ENCODE assay signal across 8 mouse cellular contexts in the genomic region with DNA sequence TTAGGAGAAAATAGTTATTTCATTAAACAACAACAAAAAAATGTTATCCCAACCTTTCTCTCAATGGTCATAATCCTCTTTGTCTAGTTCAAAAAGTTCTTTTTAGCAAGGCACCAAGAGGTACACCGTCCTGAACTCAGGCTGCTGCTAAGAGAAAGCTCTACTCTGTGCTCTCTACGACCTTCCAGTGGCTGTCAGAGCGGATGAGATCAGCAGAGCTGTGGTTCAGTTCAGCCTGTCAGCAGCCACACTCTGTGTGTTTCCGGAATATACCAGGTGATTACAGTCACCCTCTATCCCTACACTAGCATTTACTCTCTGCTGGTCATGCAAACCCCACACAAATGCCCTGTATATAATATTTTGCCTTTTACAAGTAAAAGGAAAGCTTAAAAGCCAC. TPM values are rescaled to one million over a fixed set of nuclear protein-coding genes. Genes with fewer than 3 reads are reported as not detected.
DNase-seq lines count a peak whose midpoint lies in the region; ATAC-seq and TF ChIP-seq lines count a peak whose summit lies in the region.

No protein-coding gene starts in this region.

- intact Hi-C loops in left cerebral cortex, adult 2 months (cut with DNase I), result loop anchor here (10.0 kb wide), 1 partner anchor 759 kb away; no protein-coding TSS in a partner anchor
- intact Hi-C loops in left cerebral cortex, postnatal 25 days (cut with DNase I), result no loop called here
- intact Hi-C loops in gastrocnemius, postnatal 14 days (cut with DNase I; ENCODE audit: low total_unique reads), result loop anchor here (10.0 kb wide), 1 partner anchor 109 kb away; no protein-coding TSS in a partner anchor

- no peaks in the 10 kb centered on the region for H3K9me3 ChIP-seq in hindbrain, embryonic 14.5 days (ENCODE audit: control insufficient read depth, low read length)
- H3K9me3 ChIP-seq in intestine, postnatal 0 days (ENCODE audit: control insufficient read depth), result no peaks in the 10 kb centered on the region

- no peak for DNase-seq in left cerebral cortex, adult 2 months (ENCODE audit: extremely low spot score in 1 of 2, low spot score in 2 of 2)
- DNase-seq in left cerebral cortex, postnatal 25 days (ENCODE audit: low spot score in 2 of 2), result no peak
- DNase-seq in cerebellum, postnatal 14 days, result peak; percentile 46 to 66
- DNase-seq in hindbrain, embryonic 14.5 days (ENCODE audit: low spot score), result no peak
- DNase-seq in naive thymus-derived CD4-positive, alpha-beta T cell, adult 2 months (ENCODE audit: low read depth), result peak; percentile 63
- no peak for DNase-seq in gastrocnemius, postnatal 14 days
- DNase-seq in right cerebral cortex, adult 18-20 months, result no peak

- H3K4me3 ChIP-seq in left cerebral cortex, adult 2 months, result peak overlapping the region; percentile 74; the same call in 1 of the 2 replicates
- H3K4me3 ChIP-seq in hindbrain, embryonic 14.5 days (replicated peaks; ENCODE audit: low read length), result peak overlapping the region; percentile 88
- H3K4me3 ChIP-seq in intestine, postnatal 0 days (ENCODE audit: low read depth, low read length), result no peak overlapping the region

- peak overlapping the region; percentile 36; the same call in 1 of the 2 replicates for H3K27ac ChIP-seq in left cerebral cortex, adult 2 months
- peak overlapping the region; percentile 47; the same call in 1 of the 2 replicates for H3K27ac ChIP-seq in hindbrain, embryonic 14.5 days
- H3K27ac ChIP-seq in intestine, postnatal 0 days (ENCODE audit: low read depth, low read length), result no peak overlapping the region

- peaks cover 13% of the 10 kb centered on the region for H3K4me1 ChIP-seq in hindbrain, embryonic 14.5 days (replicated peaks; ENCODE audit: control insufficient read depth, insufficient read depth, low read length)
- no peaks in the 10 kb centered on the region for H3K4me1 ChIP-seq in intestine, postnatal 0 days (replicated peaks; ENCODE audit: control insufficient read depth, insufficient read depth, low read length)

- H3K9ac ChIP-seq in hindbrain, embryonic 14.5 days, result peak overlapping the region; percentile 32
- no peak overlapping the region for H3K9ac ChIP-seq in intestine, postnatal 0 days (ENCODE audit: low read depth, low read length)

- H3K4me2 ChIP-seq in hindbrain, embryonic 14.5 days (replicated peaks), result peak overlapping the region; percentile 71
- no peak overlapping the region for H3K4me2 ChIP-seq in intestine, postnatal 0 days (replicated peaks; ENCODE audit: low read depth)

- no peak for TF ChIP-seq CTCF in left cerebral cortex, adult 2 months (IDR thresholded peaks at IDR 0.05)
- TF ChIP-seq CTCF in intestine, postnatal 0 days (IDR thresholded peaks at IDR 0.05; ENCODE audit: low read depth), result no peak

- 38% methylated on average over 4 of the region's 4 CpGs for WGBS in hindbrain, embryonic 14.5 days
- 46% methylated on average over 4 of the region's 4 CpGs for WGBS in intestine, postnatal 0 days

- H3K36me3 ChIP-seq in hindbrain, embryonic 14.5 days (replicated peaks; ENCODE audit: control insufficient read depth, insufficient read depth), result no peaks in the 10 kb centered on the region
- no peaks in the 10 kb centered on the region for H3K36me3 ChIP-seq in intestine, postnatal 0 days (ENCODE audit: control insufficient read depth, insufficient read depth)

- H3K27me3 ChIP-seq in hindbrain, embryonic 14.5 days (ENCODE audit: control insufficient read depth, insufficient read depth, low read length), result no peaks in the 10 kb centered on the region
- no peaks in the 10 kb centered on the region for H3K27me3 ChIP-seq in intestine, postnatal 0 days (replicated peaks; ENCODE audit: control insufficient read depth, insufficient read depth, low read length)

- no peak for ATAC-seq in hindbrain, embryonic 14.5 days (ENCODE audit: low FRiP score)
- ATAC-seq in intestine, postnatal 0 days, result no peak

RNA-seq across cellular contexts. Expression of a gene that starts 4.2 kb away (rescaled TPM):
- total RNA-seq in left cerebral cortex, adult 2 months (2021), result 10 to 100 TPM; 32.8 to 40.1 TPM
- 10 to 100 TPM; 35.6 to 46.1 TPM for total RNA-seq in left cerebral cortex, postnatal 25 days (2021)
- 12.8 and 13.2 TPM in 2 replicates for polyA plus RNA-seq in hindbrain, embryonic 14.5 days (2014; fragmentation: Nextera tagmentation; extraction: Ambion mirVana)
- 10 to 100 TPM in 1 of 2 experiments, 1 to 10 TPM in 1; 8.1 to 12.4 TPM for total RNA-seq in gastrocnemius, postnatal 14 days (2021)
- 18.5 and 19.7 TPM in 2 replicates for polyA plus RNA-seq in intestine, postnatal 0 days (2015; fragmentation: Nextera tagmentation; extraction: Ambion mirVana)

Comparison
In these comparisons a context has a peak if more than half of its experiments do, and no peak if none do; other contexts are left out.
1. DNase-seq: peak in cerebellum, postnatal 14 days (2 of 2) and naive thymus-derived CD4-positive, alpha-beta T cell, adult 2 months (single experiment); none in left cerebral cortex, adult 2 months (0 of 2), left cerebral cortex, postnatal 25 days (0 of 2), hindbrain, embryonic 14.5 days (single experiment), gastrocnemius, postnatal 14 days (single experiment) and right cerebral cortex, adult 18-20 months (single experiment).